Mouse (Mus musculus): ENCODE measurements around the gene Fam78b.

Gene Fam78b

GRCm38 (mm10) chr1:167032046-167032648 lies 30.9 kb downstream of the Fam78b start:
- ATAC-seq (ENCODE audit: low TSS enrichment) = 0 out of 2 replicates have a peak, but pooled peaks have one; percentile 24

GRCm38 (mm10) chr1:167034435-167034834 lies 33.2 kb downstream of the Fam78b start:
- no peak for ATAC-seq (ENCODE audit: low TSS enrichment)

- no peak for ATAC-seq (ENCODE audit: low TSS enrichment)
These were observed 41.3 kb downstream of the Fam78b start for GRCm38 (mm10) chr1:167042558-167042957.

- ATAC-seq (ENCODE audit: low TSS enrichment) = no peak
These were observed 45.1 kb downstream of the Fam78b start for GRCm38 (mm10) chr1:167046169-167046927.

- no peak for ATAC-seq (ENCODE audit: low TSS enrichment)
These were observed 49.6 kb downstream of the Fam78b start for GRCm38 (mm10) chr1:167050859-167051258.

- ATAC-seq (ENCODE audit: low TSS enrichment) = peak; percentile 56; the same call in 1 of the 2 replicates
These were observed 52.8 kb downstream of the Fam78b start for GRCm38 (mm10) chr1:167054029-167054428.

DNA sequence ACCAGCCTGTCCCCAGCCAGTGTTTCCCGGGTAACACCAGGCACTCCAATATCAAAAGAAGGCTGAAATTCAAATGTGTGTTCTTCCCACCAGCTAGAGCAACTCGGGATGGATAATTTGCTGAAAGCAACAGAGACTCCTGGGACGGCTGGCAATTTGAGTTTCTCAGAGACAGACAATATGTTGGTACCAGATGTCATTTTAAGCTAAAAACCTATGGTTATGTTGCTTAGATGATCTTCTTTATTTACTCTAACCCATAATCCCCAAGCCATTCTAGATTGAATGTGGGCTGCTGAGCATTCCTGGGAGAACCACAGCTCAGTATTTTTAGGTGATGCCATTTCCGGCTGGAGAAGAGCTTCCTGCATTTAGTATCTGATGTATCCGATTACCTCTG lies 56.3 kb downstream of the Fam78b start:
- peak; percentile 69 for ATAC-seq (ENCODE audit: low TSS enrichment)

- ATAC-seq (ENCODE audit: low TSS enrichment) = no peak
These were observed 58.5 kb downstream of the Fam78b start for GRCm38 (mm10) chr1:167059550-167060285.

DNA sequence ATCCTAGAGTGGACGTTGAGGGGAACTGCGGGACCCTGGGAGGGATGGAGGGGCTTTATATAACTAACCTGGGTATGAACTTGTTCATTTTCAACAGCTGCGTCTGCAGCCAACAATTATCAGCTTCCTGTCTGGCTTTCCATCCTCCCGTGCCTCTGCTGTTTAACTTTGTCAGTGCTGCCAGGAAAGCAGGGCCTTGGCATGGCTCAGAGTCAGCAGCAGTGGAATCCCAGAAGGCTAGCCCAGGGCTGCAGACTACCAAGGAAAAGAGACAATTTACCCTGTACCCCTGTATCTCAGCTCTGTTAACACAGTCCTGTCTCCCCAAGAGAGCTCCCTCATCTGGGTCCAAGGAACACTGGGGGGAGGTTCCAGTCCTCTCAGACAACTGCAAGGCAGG lies 62.8 kb downstream of the Fam78b start:
- ATAC-seq (ENCODE audit: low TSS enrichment) = peak; percentile 14

DNA sequence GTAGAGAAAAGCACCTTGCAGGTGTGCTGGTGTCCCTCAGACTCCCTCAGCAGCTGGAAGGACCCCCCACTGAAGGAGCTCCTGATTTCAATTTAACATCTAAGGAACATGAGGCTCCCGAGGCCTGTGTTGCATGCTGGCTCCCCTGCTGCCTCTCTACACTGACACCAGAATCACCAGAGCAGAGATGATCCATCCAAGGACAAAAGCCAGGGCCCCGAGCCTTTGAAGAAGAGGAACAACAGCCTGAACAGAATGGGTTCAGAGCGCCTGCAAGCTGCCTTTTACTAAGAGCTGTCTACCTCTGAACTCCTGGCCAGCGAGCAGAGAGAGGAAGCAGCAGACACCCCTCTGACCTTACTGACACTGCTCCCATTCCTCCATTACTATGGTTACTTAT lies 64.3 kb downstream of the Fam78b start:
- ATAC-seq (ENCODE audit: low TSS enrichment) = no peak

- peak; percentile 42 for ATAC-seq (ENCODE audit: low TSS enrichment)
These were observed 64.8 kb downstream of the Fam78b start for GRCm38 (mm10) chr1:167065986-167066385.

DNA sequence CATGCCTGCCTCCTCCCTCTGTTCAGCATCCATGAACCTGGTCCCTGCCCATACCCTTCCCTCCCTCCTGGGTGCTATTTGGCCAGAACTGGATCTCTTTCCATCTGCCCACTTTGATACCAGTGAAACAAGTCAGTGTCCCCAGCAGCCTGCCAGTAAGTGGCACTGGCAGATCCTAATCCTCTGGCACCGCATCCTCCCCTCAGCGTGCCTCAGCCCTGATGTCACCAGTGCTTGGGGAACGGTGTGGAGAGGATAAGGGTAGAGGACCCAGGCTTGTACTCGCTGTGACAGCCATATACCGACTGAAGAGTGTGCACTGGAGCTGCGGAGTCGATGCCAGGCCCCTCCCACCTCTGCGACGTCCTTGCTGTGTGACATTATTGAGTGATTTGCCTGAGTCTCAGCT lies 65.7 kb downstream of the Fam78b start:
- peak; percentile 6 for ATAC-seq (ENCODE audit: low TSS enrichment)

DNA sequence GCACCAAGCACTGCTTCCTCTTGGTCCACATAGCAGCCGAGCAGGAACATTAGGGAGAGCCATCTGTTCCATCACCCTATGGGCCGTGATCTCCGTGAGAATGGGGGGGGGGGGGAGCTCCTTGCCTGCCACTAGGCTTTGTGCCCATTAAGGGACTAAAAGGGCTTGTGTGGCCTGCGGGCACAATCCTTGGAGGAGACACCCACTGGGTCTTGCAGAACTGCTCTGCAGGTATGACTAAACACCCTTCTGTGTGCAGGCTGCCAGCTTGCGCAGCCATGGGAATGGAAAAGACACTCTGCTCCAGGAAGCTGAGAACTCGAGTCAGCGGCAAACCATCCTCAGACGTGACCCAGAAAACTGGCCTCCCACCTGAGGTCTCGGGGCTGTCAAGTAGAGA lies 68.5 kb downstream of the Fam78b start:
- peak; percentile 63 for ATAC-seq (ENCODE audit: low TSS enrichment)

GRCm38 (mm10) chr1:167070306-167070705 lies 69.1 kb downstream of the Fam78b start:
- ATAC-seq (ENCODE audit: low TSS enrichment) = 0 out of 2 replicates have a peak, but pooled peaks have one; percentile 1

DNA sequence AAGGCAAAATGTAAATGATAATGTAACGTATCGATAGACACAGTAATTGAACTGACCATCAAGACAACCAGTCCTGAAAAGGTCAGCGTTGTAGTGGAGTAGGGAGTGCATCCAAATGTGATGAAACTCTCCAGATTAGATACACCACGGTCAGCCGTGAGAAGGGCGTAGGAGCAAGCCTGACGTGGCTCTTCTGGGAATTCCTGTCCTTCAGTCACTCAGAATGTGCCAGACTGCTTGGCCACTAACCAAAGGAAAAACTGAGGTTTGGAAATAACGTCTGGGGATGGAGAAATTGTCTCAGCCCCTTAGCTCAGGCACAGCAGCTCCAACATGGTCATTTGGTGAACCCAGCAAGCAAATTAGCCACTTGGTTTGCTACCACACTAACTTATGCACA lies 74.5 kb downstream of the Fam78b start:
- no peak for ATAC-seq (ENCODE audit: low TSS enrichment)

DNA sequence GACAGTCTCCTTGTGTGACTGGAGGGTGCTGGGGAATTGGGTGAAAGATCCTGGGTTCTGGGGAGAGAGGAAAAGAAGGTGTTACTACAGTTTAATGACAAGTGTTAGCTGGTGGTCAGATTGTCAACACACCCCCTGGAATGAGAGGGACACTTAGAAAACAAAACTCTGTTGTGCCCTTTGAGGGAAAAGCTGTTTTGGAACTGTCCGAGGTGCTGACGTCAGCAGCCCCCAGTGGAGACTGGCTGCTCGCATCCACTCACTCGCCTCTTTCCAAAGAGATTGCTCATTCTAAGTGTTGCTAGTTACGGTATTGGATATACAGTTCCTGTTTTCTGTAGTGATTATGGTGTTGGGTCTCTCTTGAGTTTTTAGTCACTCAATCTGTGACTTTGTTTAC lies 78.3 kb downstream of the Fam78b start:
- ATAC-seq (ENCODE audit: low TSS enrichment) = no peak

DNA sequence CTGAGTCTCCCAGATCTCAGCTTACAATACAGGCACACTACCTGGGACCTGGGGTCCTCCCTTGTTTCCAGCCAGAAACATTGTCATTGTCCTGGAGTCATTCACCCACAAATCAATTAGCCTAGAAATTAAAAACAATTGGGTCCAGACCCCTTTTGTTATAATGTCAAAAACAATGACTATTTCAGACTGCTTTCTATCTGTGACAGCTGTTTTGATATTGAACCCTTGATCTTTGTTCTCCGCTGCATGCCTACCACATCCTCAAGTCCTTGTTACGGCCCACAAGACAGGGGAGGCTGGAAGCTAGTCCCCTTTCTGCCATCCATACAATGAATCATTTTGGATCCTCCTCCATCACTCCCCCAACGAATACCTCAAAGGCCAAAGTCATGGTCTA lies 80.7 kb downstream of the Fam78b start:
- no peak for ATAC-seq (ENCODE audit: low TSS enrichment)

- ATAC-seq (ENCODE audit: low TSS enrichment) = no peak
These were observed 81.4 kb downstream of the Fam78b start for GRCm38 (mm10) chr1:167082506-167083100.

DNA sequence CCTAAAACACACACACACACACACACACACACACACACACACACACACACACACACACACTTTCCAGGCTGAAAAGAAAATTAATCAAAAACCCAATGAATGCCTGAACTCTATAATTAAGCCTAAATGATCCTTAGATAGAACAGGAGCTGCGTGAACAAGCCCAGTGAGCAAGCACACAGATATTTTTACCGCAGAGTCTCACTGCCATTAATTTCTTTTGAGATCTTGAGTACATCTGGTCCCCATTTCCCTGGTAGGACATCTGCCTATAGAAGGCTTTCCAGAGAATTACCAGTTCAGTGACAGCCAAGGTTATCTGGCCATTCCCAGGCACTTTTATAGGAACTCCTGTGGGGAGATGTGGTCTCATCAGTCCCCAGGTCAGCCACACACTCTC lies 82.0 kb downstream of the Fam78b start:
- ATAC-seq (ENCODE audit: low TSS enrichment) = no peak

GRCm38 (mm10) chr1:167084330-167084729 lies 83.1 kb downstream of the Fam78b start:
- ATAC-seq (ENCODE audit: low TSS enrichment) = peak; percentile 84

DNA sequence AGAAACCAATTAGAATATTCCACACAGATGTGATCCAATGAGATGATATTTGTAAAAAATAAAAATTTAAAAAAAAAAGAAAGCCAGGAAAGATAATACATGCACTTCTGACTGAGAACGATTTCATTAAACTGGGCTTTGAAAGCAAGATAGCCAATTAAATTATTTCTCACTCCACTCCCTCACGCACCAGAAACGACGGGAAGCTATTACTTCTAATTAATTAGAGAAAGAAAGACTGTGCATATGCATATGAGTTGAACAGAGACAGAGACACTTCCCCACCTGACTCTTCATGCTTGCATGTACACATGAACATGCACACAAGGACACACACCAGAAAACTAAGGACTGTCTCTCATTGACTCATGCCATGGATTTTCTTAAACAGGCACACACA lies 84.2 kb downstream of the Fam78b start:
- no peak for ATAC-seq (ENCODE audit: low TSS enrichment)

DNA sequence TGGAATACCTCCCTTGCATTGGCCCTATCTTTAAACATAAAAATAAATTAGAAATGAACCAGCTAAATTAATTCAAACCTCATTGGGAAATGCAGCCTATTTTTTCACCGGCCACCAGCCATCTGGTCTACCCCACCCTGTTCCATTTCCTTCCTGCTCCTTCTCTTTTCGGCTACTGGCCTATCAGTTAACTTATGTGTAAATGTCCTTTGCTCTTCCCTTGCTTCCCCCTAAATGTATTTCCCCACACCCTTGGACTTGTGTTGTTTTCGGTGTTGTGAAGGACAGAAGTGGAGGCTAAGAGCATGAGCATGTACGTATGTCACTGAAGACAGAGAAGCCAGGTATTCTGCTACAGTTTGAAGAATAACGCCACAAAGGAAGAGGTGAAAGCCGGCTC lies 89.2 kb downstream of the Fam78b start:
- ATAC-seq (ENCODE audit: low TSS enrichment) = 0 out of 2 replicates have a peak, but pooled peaks have one; percentile 25

Data from frontal cortex, adult (tissue).